Mouse (Mus musculus) cerebellum, postnatal 10 days (tissue): ENCODE measurements around the gene Rp2.
"Not testable (repeated sequence)": the region's sequence is repeated elsewhere in the genome, so short reads cannot be mapped to it uniquely, and the experiment has no call there.

ENCODE experiments used
- DNase-seq, 2 experiments: peaks; one replicate each; pipeline ENCODE4 v3.0.0; 2021; ENCODE audit warnings: mixed read lengths in 2 of 2

The Rp2 gene

GRCm38 (mm10) chrX:20364391-20365365, at the start of gene Rp2:
Rp2 (plus strand) TSS chrX:20364481.
- peak; percentile 87 to 91 for DNase-seq

- peak; percentile 28 to 61 for DNase-seq
Observed at GRCm38 (mm10) chrX:20332756-20333155, 31.5 kb upstream of the Rp2 start.

- peak; percentile 80 to 82 for DNase-seq
Observed at GRCm38 (mm10) chrX:20335722-20336121, 28.6 kb upstream of the Rp2 start.

- no peak for DNase-seq
Observed at GRCm38 (mm10) chrX:20344980-20345379, 19.3 kb upstream of the Rp2 start.

- DNase-seq: no peak
Observed at GRCm38 (mm10) chrX:20346355-20346754, 17.9 kb upstream of the Rp2 start.

GRCm38 (mm10) chrX:20350241-20350640, 14.0 kb upstream of the Rp2 start:
- not testable (repeated sequence) for DNase-seq

GRCm38 (mm10) chrX:20355283-20355682, 9.0 kb upstream of the Rp2 start:
- no peak for DNase-seq

- DNase-seq: peak in 1 of 2 experiments; percentile 8
Observed at GRCm38 (mm10) chrX:20356309-20356708, 8.0 kb upstream of the Rp2 start.

- DNase-seq: no peak
Observed at GRCm38 (mm10) chrX:20366036-20366435, 1.8 kb downstream of the Rp2 start.

GRCm38 (mm10) chrX:20379347-20380014, 15.2 kb downstream of the Rp2 start:
- no peak for DNase-seq

- no peak for DNase-seq
Observed at GRCm38 (mm10) chrX:20382260-20382659, 18.0 kb downstream of the Rp2 start.

- DNase-seq: no peak
Observed at GRCm38 (mm10) chrX:20387006-20387405, 22.7 kb downstream of the Rp2 start.

GRCm38 (mm10) chrX:20391964-20392363, 27.7 kb downstream of the Rp2 start:
- DNase-seq: not testable (repeated sequence)

GRCm38 (mm10) chrX:20392942-20393341, 28.7 kb downstream of the Rp2 start:
- DNase-seq: no peak

GRCm38 (mm10) chrX:20404068-20404467, 39.8 kb downstream of the Rp2 start:
- peak; percentile 7 to 20 for DNase-seq

- DNase-seq: no peak
Observed at GRCm38 (mm10) chrX:20406909-20407308, 42.6 kb downstream of the Rp2 start.

- DNase-seq: no peak
Observed at GRCm38 (mm10) chrX:20407676-20408075, 43.4 kb downstream of the Rp2 start.

- no peak for DNase-seq
Observed at GRCm38 (mm10) chrX:20411382-20411781, 47.1 kb downstream of the Rp2 start.

- DNase-seq: no peak
Observed at GRCm38 (mm10) chrX:20412221-20412620, 47.9 kb downstream of the Rp2 start.

GRCm38 (mm10) chrX:20414885-20415622, 50.8 kb downstream of the Rp2 start:
- peak; percentile 56 to 75 for DNase-seq

GRCm38 (mm10) chrX:20418461-20418860, 54.2 kb downstream of the Rp2 start:
- no peak for DNase-seq

- no peak for DNase-seq
Observed at GRCm38 (mm10) chrX:20419536-20419935, 55.3 kb downstream of the Rp2 start.
